In genomic region chr1:58237527-58238299, GRCm38 (mm10) we compare ENCODE assay signal across 11 mouse cellular contexts. TPM values are rescaled to one million over a fixed set of nuclear protein-coding genes. Genes with fewer than 3 reads are reported as not detected.
A peak's percentile ranks its signal among the peaks of the same experiment; 100 is the strongest.
DNase-seq lines count a peak whose midpoint lies in the region; ATAC-seq lines count a peak whose summit lies in the region.
"Had no signal": no experiment of that assay in that cellular context is flagged by ENCODE, and none has a peak within 500 bp of the region (broad histone marks: within the 10 kb centered on the region; RNA-seq: fewer than 3 reads in every experiment).

No protein-coding gene starts in this region.

- no peak overlapping the region for H3K9ac ChIP-seq in heart, embryonic 16.5 days (ENCODE audit: low read length)
- no peak overlapping the region for H3K9ac ChIP-seq in midbrain, embryonic 13.5 days (replicated peaks)
- H3K9ac ChIP-seq: embryonic facial prominence, embryonic 15.5 days had no signal

- H3K9me3 ChIP-seq in heart, embryonic 16.5 days (replicated peaks; ENCODE audit: control insufficient read depth, low read length) = no peaks in the 10 kb centered on the region
- no peaks in the 10 kb centered on the region for H3K9me3 ChIP-seq in midbrain, embryonic 13.5 days
- H3K9me3 ChIP-seq in midbrain, embryonic 10.5 days (replicated peaks) = no peaks in the 10 kb centered on the region
- H3K9me3 ChIP-seq: embryonic facial prominence, embryonic 15.5 days had no signal

- no peaks in the 10 kb centered on the region for H3K36me3 ChIP-seq in heart, embryonic 16.5 days (ENCODE audit: control insufficient read depth, insufficient read depth)
- H3K36me3 ChIP-seq in midbrain, embryonic 13.5 days = no peaks in the 10 kb centered on the region
- no peaks in the 10 kb centered on the region for H3K36me3 ChIP-seq in midbrain, embryonic 10.5 days
- H3K36me3 ChIP-seq: embryonic facial prominence, embryonic 15.5 days had no signal

- intact Hi-C loops in heart, postnatal 25 days (cut with DNase I) = no loop called here

- no peak overlapping the region for H3K27ac ChIP-seq in heart, embryonic 16.5 days (ENCODE audit: low read length)
- no peak overlapping the region for H3K27ac ChIP-seq in midbrain, embryonic 13.5 days
- no peak overlapping the region for H3K27ac ChIP-seq in midbrain, embryonic 10.5 days (replicated peaks)
- H3K27ac ChIP-seq: embryonic facial prominence, embryonic 15.5 days had no signal

- H3K27me3 ChIP-seq in heart, embryonic 16.5 days (ENCODE audit: control insufficient read depth, insufficient read depth, low read length) = no peaks in the 10 kb centered on the region
- H3K27me3 ChIP-seq in midbrain, embryonic 13.5 days = no peaks in the 10 kb centered on the region
- no peaks in the 10 kb centered on the region for H3K27me3 ChIP-seq in midbrain, embryonic 10.5 days (ENCODE audit: low read depth, poor library complexity, severe bottlenecking)
- H3K27me3 ChIP-seq: embryonic facial prominence, embryonic 15.5 days had no signal

- no peak for DNase-seq in heart, postnatal 25 days (ENCODE audit: low spot score)
- no peak for DNase-seq in midbrain, embryonic 10.5 days (ENCODE audit: low spot score)
- peak; percentile 28 to 35 for DNase-seq in kidney, postnatal 25 days
- no peak for DNase-seq in yolk sac, embryonic 10.5 days (ENCODE audit: low spot score)
- DNase-seq: cerebellum, adult 9-10 months; thymus, postnatal 14 days had no signal

- 69% methylated on average over 4 of the region's 4 CpGs for WGBS in heart, embryonic 16.5 days
- WGBS in midbrain, embryonic 13.5 days = 80% methylated on average over 4 of the region's 4 CpGs
- WGBS in midbrain, embryonic 10.5 days = 85% methylated on average over 4 of the region's 4 CpGs

- H3K4me2 ChIP-seq in heart, embryonic 16.5 days (ENCODE audit: low read depth, low read length) = no peak overlapping the region
- H3K4me2 ChIP-seq in midbrain, embryonic 13.5 days (replicated peaks) = no peak overlapping the region
- H3K4me2 ChIP-seq: embryonic facial prominence, embryonic 15.5 days had no signal

- no peaks in the 10 kb centered on the region; the same call in 1 of the 2 replicates for H3K4me1 ChIP-seq in heart, embryonic 16.5 days (ENCODE audit: control insufficient read depth, insufficient read depth, low read length)
- no peaks in the 10 kb centered on the region for H3K4me1 ChIP-seq in midbrain, embryonic 13.5 days (replicated peaks)
- H3K4me1 ChIP-seq in midbrain, embryonic 10.5 days = no peaks in the 10 kb centered on the region
- H3K4me1 ChIP-seq: embryonic facial prominence, embryonic 15.5 days had no signal

- H3K4me3 ChIP-seq in heart, embryonic 16.5 days (ENCODE audit: low read length) = no peak overlapping the region
- H3K4me3 ChIP-seq in midbrain, embryonic 13.5 days (replicated peaks) = no peak overlapping the region
- no peak overlapping the region for H3K4me3 ChIP-seq in midbrain, embryonic 10.5 days
- H3K4me3 ChIP-seq: embryonic facial prominence, embryonic 15.5 days had no signal

- peak; percentile 28 for ATAC-seq in heart, embryonic 16.5 days (replicated peaks; ENCODE audit: extremely low read depth, insufficient read depth, low FRiP score)
- 0 out of 2 replicates have a peak, but pooled peaks have one; percentile 24 for ATAC-seq in midbrain, embryonic 13.5 days
- peak; percentile 29; the same call in 1 of the 2 replicates for ATAC-seq in megakaryocyte-erythroid progenitor cell, adult 5-6 weeks (replicated peaks; ENCODE audit: low FRiP score, low TSS enrichment, poor library complexity, severe bottlenecking)

RNA-seq across cellular contexts. Expression of gene Aox4, which starts 27.5 kb away (rescaled TPM):
- 0.22 and 0.30 TPM in 2 replicates for polyA plus RNA-seq in heart, embryonic 16.5 days (2015; fragmentation: Nextera tagmentation; extraction: Ambion mirVana)
- total RNA-seq in heart, postnatal 25 days (2021) = not detected
- 0.05 and 0.19 TPM in 2 replicates for polyA plus RNA-seq in midbrain, embryonic 13.5 days (2015; fragmentation: Nextera tagmentation; extraction: Ambion mirVana)
- 0.11 TPM in 1 of 2 replicates, not detected in the other for polyA plus RNA-seq in midbrain, embryonic 10.5 days (2016; fragmentation: Nextera tagmentation; extraction: Ambion mirVana)
- 0.42 TPM in 1 of 2 replicates, not detected in the other for total RNA-seq in megakaryocyte-erythroid progenitor cell, adult 5-6 weeks (2014; fragmentation: Nextera tagmentation)
- not detected in 2 replicates for total RNA-seq in megakaryocyte-erythroid progenitor cell, adult 5-6 weeks (2017)

RNA-seq across cellular contexts. Expression of gene Aox2, which starts 40.4 kb away (rescaled TPM):
- polyA plus RNA-seq in heart, embryonic 16.5 days (2015; fragmentation: Nextera tagmentation; extraction: Ambion mirVana) = 0.05 TPM in 1 of 2 replicates, not detected in the other
- not detected for total RNA-seq in heart, postnatal 25 days (2021)
- 0.05 TPM in 1 of 2 replicates, not detected in the other for polyA plus RNA-seq in midbrain, embryonic 13.5 days (2015; fragmentation: Nextera tagmentation; extraction: Ambion mirVana)
- polyA plus RNA-seq in midbrain, embryonic 10.5 days (2016; fragmentation: Nextera tagmentation; extraction: Ambion mirVana) = not detected in 2 replicates
- not detected in 2 replicates for total RNA-seq in megakaryocyte-erythroid progenitor cell, adult 5-6 weeks (2014; fragmentation: Nextera tagmentation)
- total RNA-seq in megakaryocyte-erythroid progenitor cell, adult 5-6 weeks (2017) = not detected in 2 replicates
- polyA plus RNA-seq: heart, embryonic 14.5 days had no signal

Comparison
In these comparisons a context has a peak if more than half of its experiments do, and no peak if none do; other contexts are left out.
1. DNase-seq: peak in kidney, postnatal 25 days (2 of 2); none in heart, postnatal 25 days (single experiment), midbrain, embryonic 10.5 days (single experiment) and yolk sac, embryonic 10.5 days (single experiment).
2. Peak in every context shown above with its lines, with median percentiles within 50 percentile points of each other: ATAC-seq.